Mouse (Mus musculus) adrenal gland, postnatal 0 days (tissue): ENCODE data around the gene Tm4sf5. TPM values are rescaled to one million over a fixed set of nuclear protein-coding genes. Genes with fewer than 3 reads are reported as not detected.

ENCODE experiments used
- polyA plus RNA-seq: library from polyadenylated mRNA; unstranded; fragments of >200 nt; fragmentation: Nextera tagmentation; extraction: Ambion mirVana; gene quantifications from 2 replicates; pipeline ENCODE4 v1.2.1, GENCODE M21; 2015

Gene Tm4sf5
- polyA plus RNA-seq: 3.7 and 10.0 TPM in 2 replicates

GRCm38 (mm10) chr11:70504970-70505369, at the start of gene Tm4sf5:
Gene Tm4sf5 (plus strand): TSS chr11:70505244.

GRCm38 (mm10) chr11:70458688-70459600, 46.1 kb upstream of the Tm4sf5 start, which contains the start of gene Zmynd15:
Gene Zmynd15 (plus strand): TSS chr11:70459433.

DNA sequence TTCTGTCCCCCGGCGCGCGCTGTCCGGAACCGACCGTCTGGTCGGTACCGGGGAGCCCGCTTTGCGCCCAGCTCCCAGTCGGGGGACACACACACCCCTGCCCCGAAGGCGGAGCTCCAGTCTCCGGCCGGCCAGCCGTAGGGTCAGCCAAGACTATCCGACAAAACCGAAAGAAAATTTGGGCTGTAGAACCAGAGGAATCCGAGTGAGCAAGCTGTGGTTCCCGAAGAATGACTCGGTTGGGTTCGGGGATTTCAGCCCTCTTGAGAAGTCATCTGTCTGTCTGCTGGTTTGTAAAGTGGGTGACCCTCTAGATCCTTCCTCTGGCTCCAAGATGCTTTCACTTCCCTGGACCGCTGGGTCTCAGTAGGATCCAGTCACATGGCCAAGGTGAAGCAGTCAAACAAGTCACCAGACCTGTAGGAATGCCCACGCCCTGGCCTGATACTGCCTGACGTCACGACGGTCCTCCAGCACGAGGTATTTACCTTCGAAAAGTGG, 45.4 kb upstream of the Tm4sf5 start, which contains the start of gene Cxcl16:
TSS of gene Cxcl16 (minus strand) at position 384 of the 501 bp plus-strand sequence.

GRCm38 (mm10) chr11:70514288-70514687, 9.2 kb downstream of the Tm4sf5 start, which contains the start of gene Vmo1:
Gene Vmo1 (minus strand): TSS chr11:70514616.

GRCm38 (mm10) chr11:70518923-70519322, 13.9 kb downstream of the Tm4sf5 start, which contains the start of gene Gltpd2:
Gene Gltpd2 (plus strand): TSS chr11:70519196.

GRCm38 (mm10) chr11:70525184-70525678, 20.2 kb downstream of the Tm4sf5 start, which contains the start of gene Psmb6:
Gene Psmb6 (plus strand): TSS chr11:70525367.

DNA sequence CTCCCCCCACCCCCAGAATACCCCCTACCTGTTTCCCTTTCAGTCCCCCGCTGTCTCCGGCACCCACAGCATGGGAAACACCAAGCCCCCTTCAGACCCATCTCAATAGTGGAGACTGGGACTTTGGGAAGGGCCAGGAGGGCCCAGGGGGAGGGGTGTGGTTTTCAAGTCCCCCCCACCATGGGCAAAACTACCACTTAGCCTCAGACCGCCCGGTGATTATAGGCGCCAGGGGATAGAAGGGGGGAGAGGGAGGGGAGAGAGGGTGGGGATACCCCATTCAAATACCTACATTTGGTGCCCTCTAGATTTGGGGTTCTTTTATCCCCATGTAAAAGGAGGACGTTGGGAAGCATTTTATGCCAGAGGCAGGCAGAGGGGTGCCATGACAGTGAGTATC, 27.8 kb downstream of the Tm4sf5 start, which contains the start of gene Gm40193:
TSS of gene Gm40193 (minus strand) at position 101 of the 400 bp plus-strand sequence.

DNA sequence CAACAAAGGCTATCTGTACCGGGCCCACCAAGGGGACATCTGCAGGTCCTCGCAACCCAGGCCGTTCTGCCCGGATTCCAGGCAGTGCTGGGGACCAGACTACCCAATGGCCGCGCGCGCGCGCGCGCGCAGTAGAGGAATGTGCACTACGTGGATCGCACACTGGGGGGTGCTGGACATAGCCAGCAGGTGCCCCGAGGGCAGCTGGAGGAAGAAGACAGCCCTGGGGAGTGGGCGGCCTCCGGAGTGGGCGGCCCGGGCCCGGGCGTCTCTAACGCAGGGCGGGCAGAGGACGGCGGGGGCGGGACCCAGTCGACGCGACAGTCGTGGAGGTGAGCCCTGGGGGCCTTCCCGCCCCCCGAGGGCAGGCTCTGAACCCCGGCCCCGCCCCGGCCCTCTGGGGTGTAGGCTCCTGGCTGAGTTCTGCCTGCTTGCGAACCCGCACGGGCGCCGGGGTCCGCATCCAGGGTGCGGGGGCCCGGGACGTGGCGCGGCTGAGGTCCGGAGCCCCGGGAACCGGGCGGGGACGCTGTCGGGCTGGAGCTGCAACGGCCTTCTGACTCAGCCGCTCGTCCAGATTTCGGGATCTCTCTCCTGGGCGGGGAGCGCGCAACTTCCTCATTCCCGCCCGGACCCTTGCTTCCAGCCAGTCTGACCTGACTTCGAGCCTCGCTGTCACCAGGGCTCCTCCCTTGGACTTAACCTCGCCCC, 35.0 kb downstream of the Tm4sf5 start, which contains the start of gene Pld2:
TSS of gene Pld2 (plus strand) at position 188 of the 711 bp plus-strand sequence.

Other genes starting within 250 kb of the Tm4sf5 start
- gene Alox12, start 249.9 kb upstream of the Tm4sf5 start, polyA plus RNA-seq: 1.6 TPM in 2 replicates
- gene Alox12e, start 182.6 kb upstream of the Tm4sf5 start, polyA plus RNA-seq: 0.14 and 0.26 TPM in 2 replicates
- 0.44 and 0.91 TPM in 2 replicates for gene Alox15, start 153.2 kb upstream of the Tm4sf5 start, polyA plus RNA-seq
- 15.5 and 15.7 TPM in 2 replicates for gene Pelp1, start 95.2 kb upstream of the Tm4sf5 start, polyA plus RNA-seq
- 14.6 and 17.0 TPM in 2 replicates for gene Arrb2, start 72.6 kb upstream of the Tm4sf5 start, polyA plus RNA-seq
- 25.7 and 35.8 TPM in 2 replicates for gene Med11, start 53.3 kb upstream of the Tm4sf5 start, polyA plus RNA-seq
- gene Zmynd15, start 45.8 kb upstream of the Tm4sf5 start, polyA plus RNA-seq: 0.68 and 1.1 TPM in 2 replicates
- gene Cxcl16, start 45.3 kb upstream of the Tm4sf5 start, polyA plus RNA-seq: 12.3 and 15.6 TPM in 2 replicates
- 0.63 and 1.1 TPM in 2 replicates for gene Vmo1, start 9.4 kb downstream of the Tm4sf5 start, polyA plus RNA-seq
- gene Gltpd2, start 14.0 kb downstream of the Tm4sf5 start, polyA plus RNA-seq: 0.61 and 1.6 TPM in 2 replicates
- 682 and 707 TPM in 2 replicates for gene Psmb6, start 20.1 kb downstream of the Tm4sf5 start, polyA plus RNA-seq
- gene Gm40193, start 27.7 kb downstream of the Tm4sf5 start, polyA plus RNA-seq: not detected in 2 replicates
- gene Pld2, start 34.8 kb downstream of the Tm4sf5 start, polyA plus RNA-seq: 5.9 and 7.8 TPM in 2 replicates
- 8.4 and 8.8 TPM in 2 replicates for gene Mink1, start 57.6 kb downstream of the Tm4sf5 start, polyA plus RNA-seq
- gene 4930544D05Rik, start 110.6 kb downstream of the Tm4sf5 start, polyA plus RNA-seq: not detected in 2 replicates
- 0.30 TPM in 1 of 2 replicates, not detected in the other for gene Chrne, start 114.0 kb downstream of the Tm4sf5 start, polyA plus RNA-seq
- 0.19 and 0.47 TPM in 2 replicates for gene Gp1ba, start 133.9 kb downstream of the Tm4sf5 start, polyA plus RNA-seq
- gene Rnf167, start 142.0 kb downstream of the Tm4sf5 start, polyA plus RNA-seq: 69.6 and 99.5 TPM in 2 replicates
- 105 and 154 TPM in 2 replicates for gene Slc25a11, start 142.2 kb downstream of the Tm4sf5 start, polyA plus RNA-seq
- gene Pfn1, start 149.4 kb downstream of the Tm4sf5 start, polyA plus RNA-seq: 1,006 and 1,381 TPM in 2 replicates
- 14.3 and 21.6 TPM in 2 replicates for gene Eno3, start 152.0 kb downstream of the Tm4sf5 start, polyA plus RNA-seq
- gene Spag7, start 164.2 kb downstream of the Tm4sf5 start, polyA plus RNA-seq: 91.7 and 114 TPM in 2 replicates
- gene Camta2, start 182.9 kb downstream of the Tm4sf5 start, polyA plus RNA-seq: 8.7 and 12.8 TPM in 2 replicates
- 7.0 and 12.5 TPM in 2 replicates for gene Inca1, start 194.9 kb downstream of the Tm4sf5 start, polyA plus RNA-seq
- gene Kif1c, start 195.3 kb downstream of the Tm4sf5 start, polyA plus RNA-seq: 2.4 and 3.8 TPM in 2 replicates